Mouse (Mus musculus) small intestine, adult 2 months (tissue): ENCODE results near the gene Gm15155.

Source experiments
- CTCF ChIP-seq: fragments of 200-500 bp; IDR thresholded peaks from 2 replicates; pipeline ENCODE4 v1.5.1; 2012; ENCODE audit warnings: low read depth, mild to moderate bottlenecking, control low read depth, inconsistent platforms, low read length, moderate library complexity, mixed read lengths; ENCODE audit not compliant: insufficient replicate concordance, insufficient read length; ENCODE audit errors: extremely low read depth
- POLR2A ChIP-seq: fragments of 200-500 bp; IDR thresholded peaks from 2 replicates; pipeline ENCODE4 v1.6.1; 2012; ENCODE audit warnings: low read depth, mild to moderate bottlenecking, control low read depth, inconsistent platforms, low read length, moderate library complexity

- TF ChIP-seq POLR2A (no peak), CTCF (no peak)
These were observed 21.4 kb downstream of the Gm15155 start for GRCm38 (mm10) chrX:155645975-155646374.
